Mouse (Mus musculus) midbrain, embryonic 16.5 days (tissue): ENCODE data around the gene Mrps5. TPM values are rescaled to one million over a fixed set of nuclear protein-coding genes. Genes with fewer than 3 reads are reported as not detected.

Source experiments
- ATAC-seq: fragments of 200-750 bp; cut with Nextera tagmentation; 2 replicates; pipeline ENCODE4 v1.8.0; 2017; ENCODE audit warnings: moderate TSS enrichment
- H3K27ac ChIP-seq: fragments of 300-500 bp; sonication (generic); 2 replicates; pipeline ENCODE4 v1.5.1; 2014; ENCODE audit warnings: mild to moderate bottlenecking, low read length, mixed read lengths
- H3K27me3 ChIP-seq: fragments of 300-500 bp; sonication (generic); 2 replicates; pipeline ENCODE4 v1.6.1; 2014; ENCODE audit warnings: low read depth, low read length, mixed read lengths; ENCODE audit not compliant: control insufficient read depth, insufficient read depth
- H3K36me3 ChIP-seq: fragments of 300-500 bp; sonication (generic); 2 replicates; pipeline ENCODE4 v1.6.1; 2014; ENCODE audit warnings: mild to moderate bottlenecking, low read length, moderate library complexity, mixed read lengths; ENCODE audit not compliant: control insufficient read depth, insufficient read depth
- H3K4me1 ChIP-seq: fragments of 300-500 bp; sonication (generic); 2 replicates; pipeline ENCODE4 v1.6.1; 2014; ENCODE audit warnings: mild to moderate bottlenecking, low read length, mixed read lengths; ENCODE audit not compliant: control insufficient read depth, insufficient read depth
- H3K4me2 ChIP-seq: fragments of 300-500 bp; sonication (generic); 2 replicates; pipeline ENCODE4 v1.6.1; 2014; ENCODE audit warnings: mild to moderate bottlenecking, low read length, mixed read lengths
- H3K4me3 ChIP-seq: fragments of 300-500 bp; sonication (generic); 2 replicates; pipeline ENCODE4 v1.5.1; 2014; ENCODE audit warnings: low read depth, mild to moderate bottlenecking, low read length, moderate library complexity, mixed read lengths
- H3K9ac ChIP-seq: fragments of 300-500 bp; sonication (generic); 2 replicates; pipeline ENCODE4 v1.6.1; 2014; ENCODE audit warnings: low read depth, low read length, mixed read lengths
- H3K9me3 ChIP-seq: fragments of 300-500 bp; sonication (generic); replicated peaks from 2 replicates; pipeline ENCODE4 v1.6.1; 2014; ENCODE audit warnings: mild to moderate bottlenecking, low read length, mixed read lengths; ENCODE audit not compliant: control insufficient read depth, poor library complexity, severe bottlenecking
- WGBS: fragments of 180-500 bp; shearing (Covaris S2); extraction: QIAGEN DNeasy Blood & Tissue Kit; methylation state at CpG from one replicate; pipeline ENCODE4 v1.1.7; 2014; 5-methylcytosine and 5-hydroxymethylcytosine counted together
- polyA plus RNA-seq: library from polyadenylated mRNA; unstranded; fragments of >200 nt; fragmentation: Nextera tagmentation; extraction: Ambion mirVana; gene quantifications from 2 replicates; pipeline ENCODE4 v1.2.1, GENCODE M21; 2015

Gene Mrps5
- polyA plus RNA-seq, 1 experiment from 2014 or later = 155 TPM

GRCm38 (mm10) chr2:127652335-127652734 is 65.3 kb downstream of the Mrps5 start:
- no peaks in the 10 kb centered on the region for H3K9me3 ChIP-seq
- no peak overlapping the region for H3K27ac ChIP-seq
- H3K4me2 ChIP-seq = no peak overlapping the region
- H3K4me1 ChIP-seq = peaks cover 8% of the 10 kb centered on the region
- no peaks in the 10 kb centered on the region for H3K36me3 ChIP-seq
- H3K27me3 ChIP-seq = peaks cover 36% of the 10 kb centered on the region
- H3K9ac ChIP-seq = no peak overlapping the region
- ATAC-seq = no peak
- H3K4me3 ChIP-seq = no peak overlapping the region

- 92% methylated on average over 2 of the region's 2 CpGs for WGBS
- H3K27ac ChIP-seq = no peak overlapping the region
- H3K4me3 ChIP-seq = no peak overlapping the region
- ATAC-seq = no peak
- peaks cover 41% of the 10 kb centered on the region for H3K27me3 ChIP-seq
- H3K9ac ChIP-seq = no peak overlapping the region
- H3K4me1 ChIP-seq = peaks cover 8% of the 10 kb centered on the region
- no peaks in the 10 kb centered on the region for H3K9me3 ChIP-seq
- H3K4me2 ChIP-seq = no peak overlapping the region
- H3K36me3 ChIP-seq = no peaks in the 10 kb centered on the region
Observed at GRCm38 (mm10) chr2:127652805-127653204, 65.8 kb downstream of the Mrps5 start.

GRCm38 (mm10) chr2:127654786-127655185 is 67.8 kb downstream of the Mrps5 start:
- Histone ChIP-seq H3K4me2 (no peak overlapping the region), H3K36me3 (no peaks in the 10 kb centered on the region), H3K9ac (no peak overlapping the region), H3K27ac (no peak overlapping the region), H3K4me3 (no peak overlapping the region), H3K9me3 (no peaks in the 10 kb centered on the region), H3K27me3 (peaks cover 42% of the 10 kb centered on the region), H3K4me1 (peaks cover 8% of the 10 kb centered on the region)
- no peak for ATAC-seq
- 38% methylated on average over 3 of the region's 3 CpGs for WGBS

GRCm38 (mm10) chr2:127655419-127655818 is 68.4 kb downstream of the Mrps5 start:
- peaks cover 8% of the 10 kb centered on the region for H3K4me1 ChIP-seq
- peak overlapping the region; percentile 93 for H3K4me2 ChIP-seq
- H3K27ac ChIP-seq = no peak overlapping the region
- H3K36me3 ChIP-seq = no peaks in the 10 kb centered on the region
- WGBS = 7% methylated on average over 9 of the region's 9 CpGs
- H3K4me3 ChIP-seq = no peak overlapping the region; the same call in 1 of the 2 replicates
- no peak overlapping the region for H3K9ac ChIP-seq
- H3K9me3 ChIP-seq = no peaks in the 10 kb centered on the region
- H3K27me3 ChIP-seq = peaks cover 42% of the 10 kb centered on the region
- no peak for ATAC-seq

GRCm38 (mm10) chr2:127656086-127656720 is 69.2 kb downstream of the Mrps5 start, which contains the start of gene Mal:
Gene Mal, minus strand, starts transcription at chr2:127656695.
- Histone ChIP-seq H3K4me1 (peaks cover 8% of the 10 kb centered on the region), H3K27ac (no peak within 1 kb of the TSS), H3K9me3 (no peaks in the 10 kb centered on the region), H3K4me2 (peak within 1 kb of the TSS; percentile 93), H3K4me3 (peak within 1 kb of the TSS; percentile 48), H3K27me3 (peaks cover 42% of the 10 kb centered on the region), H3K9ac (peak within 1 kb of the TSS; percentile 65), H3K36me3 (no peaks in the 10 kb centered on the region)
- WGBS = under 1% methylated on average over 40 of the region's 43 CpGs
- ATAC-seq = no peak

Other genes with a start within 250 kb of the Mrps5 start
- gene Astl, start 248.6 kb upstream of the Mrps5 start, polyA plus RNA-seq = not detected in 2 replicates
- gene Adra2b, start 224.0 kb upstream of the Mrps5 start, polyA plus RNA-seq = 0.20 and 0.21 TPM in 2 replicates
- gene Gpat2, start 162.0 kb upstream of the Mrps5 start, polyA plus RNA-seq = 0.12 and 0.23 TPM in 2 replicates
- 32.2 and 37.3 TPM in 2 replicates for gene Fahd2a, start 142.7 kb upstream of the Mrps5 start, polyA plus RNA-seq
- 9.1 and 13.0 TPM in 2 replicates for gene Kcnip3, start 65.1 kb upstream of the Mrps5 start, polyA plus RNA-seq
- 0.05 and 0.19 TPM in 2 replicates for gene Prom2, start 45.8 kb upstream of the Mrps5 start, polyA plus RNA-seq
- 6.4 and 7.0 TPM in 2 replicates for gene Zfp661, start 128 bp upstream of the Mrps5 start, polyA plus RNA-seq
- gene Mal, start 69.5 kb downstream of the Mrps5 start, polyA plus RNA-seq = 1.3 and 2.0 TPM in 2 replicates
- 0.77 and 0.82 TPM in 2 replicates for gene Mall, start 142.7 kb downstream of the Mrps5 start, polyA plus RNA-seq
- gene Nphp1, start 201.7 kb downstream of the Mrps5 start, polyA plus RNA-seq = 17.0 and 18.2 TPM in 2 replicates
- 40.6 and 47.4 TPM in 2 replicates for gene Mtln, start 205.3 kb downstream of the Mrps5 start, polyA plus RNA-seq
- 4.3 and 6.1 TPM in 2 replicates for gene Bub1, start 244.6 kb downstream of the Mrps5 start, polyA plus RNA-seq